Mouse (Mus musculus) heart, embryonic 11.5 days (tissue): Measurements from ENCODE around the gene Nynrin. TPM values are rescaled to one million over a fixed set of nuclear protein-coding genes. Genes with fewer than 3 reads are reported as not detected.
A peak's percentile ranks its signal among the peaks of the same experiment; 100 is the strongest.

Experiments used
- ATAC-seq: fragments of 200-750 bp; cut with Nextera tagmentation; replicated peaks from 2 replicates; pipeline ENCODE4 v1.8.0; 2017; ENCODE audit warnings: moderate library complexity; ENCODE audit not compliant: insufficient number of reproducible peaks, low FRiP score, low TSS enrichment
- H3K27ac ChIP-seq: fragments of 300-500 bp; sonication (generic); 2 replicates; pipeline ENCODE4 v1.5.1; 2014; ENCODE audit warnings: mild to moderate bottlenecking, low read depth, low read length
- H3K27me3 ChIP-seq: fragments of 300-500 bp; sonication (generic); 2 replicates; pipeline ENCODE4 v1.6.1; 2014; ENCODE audit warnings: mild to moderate bottlenecking, low read length, mixed read lengths; ENCODE audit not compliant: control insufficient read depth, insufficient read depth
- H3K36me3 ChIP-seq: fragments of 300-500 bp; sonication (generic); 2 replicates; pipeline ENCODE4 v1.6.1; 2014; ENCODE audit warnings: mild to moderate bottlenecking, low read length, moderate library complexity, mixed read lengths; ENCODE audit not compliant: control insufficient read depth, insufficient read depth
- H3K4me1 ChIP-seq: fragments of 300-500 bp; sonication (generic); 2 replicates; pipeline ENCODE4 v1.6.1; 2014; ENCODE audit warnings: low read length; ENCODE audit not compliant: control insufficient read depth, insufficient read depth
- H3K4me2 ChIP-seq: fragments of 300-500 bp; sonication (generic); 2 replicates; pipeline ENCODE4 v1.6.1; 2014; ENCODE audit warnings: mild to moderate bottlenecking, moderate library complexity
- H3K4me3 ChIP-seq: fragments of 300-500 bp; sonication (generic); 2 replicates; pipeline ENCODE4 v1.5.1; 2014; ENCODE audit warnings: low read depth, low read length
- H3K9ac ChIP-seq: fragments of 300-500 bp; sonication (generic); 2 replicates; pipeline ENCODE4 v1.6.1; 2014; ENCODE audit warnings: mild to moderate bottlenecking, low read depth, low read length, moderate library complexity
- H3K9me3 ChIP-seq: fragments of 300-500 bp; sonication (generic); replicated peaks from 2 replicates; pipeline ENCODE4 v1.6.1; 2016; ENCODE audit warnings: low read length; ENCODE audit not compliant: control insufficient read depth
- WGBS: fragments of 180-500 bp; shearing (Covaris S2); extraction: QIAGEN DNeasy Blood & Tissue Kit; methylation state at CpG from one replicate; pipeline ENCODE4 v1.1.7; 2014; ENCODE audit not compliant: insufficient replicate concordance; 5-methylcytosine and 5-hydroxymethylcytosine counted together
- polyA plus RNA-seq: library from polyadenylated mRNA; unstranded; fragments of >200 nt; fragmentation: Nextera tagmentation; extraction: Ambion mirVana; gene quantifications from 2 replicates; pipeline ENCODE4 v1.2.1, GENCODE M21; 2014

Gene Nynrin
- polyA plus RNA-seq, 1 experiment from 2014 or later: 12.5 TPM

DNA sequence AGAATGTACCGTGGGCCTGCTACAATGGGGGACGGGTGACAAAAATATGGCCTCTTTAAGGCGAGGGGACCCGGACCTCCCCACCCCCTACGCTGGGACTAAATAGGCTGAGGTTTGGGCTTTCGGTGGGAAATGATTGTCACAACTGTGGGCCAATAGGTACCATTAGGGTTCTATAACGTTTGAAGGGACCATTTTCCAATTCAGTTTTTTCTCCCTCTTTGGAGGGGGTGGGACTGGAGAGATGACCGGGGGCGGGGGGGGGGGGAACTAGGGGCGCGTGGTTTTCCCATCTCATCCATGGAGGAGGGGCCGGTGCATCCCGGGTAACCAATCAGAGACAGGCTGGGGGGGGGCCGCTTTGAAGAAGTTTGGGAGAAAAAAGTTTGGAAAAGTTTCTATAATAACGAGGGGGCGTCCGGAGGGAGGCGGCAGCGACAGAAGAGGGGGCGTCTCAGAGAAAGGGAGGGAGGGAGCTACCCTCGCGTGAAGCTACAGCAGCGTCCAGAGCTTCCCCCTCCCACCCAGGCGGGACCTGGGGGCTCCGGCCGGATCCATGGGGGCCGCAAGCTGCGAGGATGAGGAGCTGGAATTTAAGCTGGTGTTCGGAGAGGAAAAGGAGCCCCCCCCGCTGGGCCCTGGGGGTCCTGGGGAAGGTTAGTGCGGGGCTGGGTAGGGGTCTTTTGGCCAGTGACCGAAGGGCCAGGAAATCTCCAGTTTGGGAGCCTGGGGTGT is 29.2 kb upstream of the Nynrin start:
- WGBS: under 1% methylated on average over 31 of the region's 32 CpGs
- Histone ChIP-seq H3K9ac (peak overlapping the region; percentile 82), H3K9me3 (no peaks in the 10 kb centered on the region), H3K36me3 (no peaks in the 10 kb centered on the region; the same call in 1 of the 2 replicates), H3K4me1 (peaks cover 34% of the 10 kb centered on the region), H3K27ac (peak overlapping the region; percentile 92), H3K27me3 (peaks cover 11% of the 10 kb centered on the region), H3K4me2 (peak overlapping the region; percentile 94), H3K4me3 (peak overlapping the region; percentile 64)
- no peak for ATAC-seq

DNA sequence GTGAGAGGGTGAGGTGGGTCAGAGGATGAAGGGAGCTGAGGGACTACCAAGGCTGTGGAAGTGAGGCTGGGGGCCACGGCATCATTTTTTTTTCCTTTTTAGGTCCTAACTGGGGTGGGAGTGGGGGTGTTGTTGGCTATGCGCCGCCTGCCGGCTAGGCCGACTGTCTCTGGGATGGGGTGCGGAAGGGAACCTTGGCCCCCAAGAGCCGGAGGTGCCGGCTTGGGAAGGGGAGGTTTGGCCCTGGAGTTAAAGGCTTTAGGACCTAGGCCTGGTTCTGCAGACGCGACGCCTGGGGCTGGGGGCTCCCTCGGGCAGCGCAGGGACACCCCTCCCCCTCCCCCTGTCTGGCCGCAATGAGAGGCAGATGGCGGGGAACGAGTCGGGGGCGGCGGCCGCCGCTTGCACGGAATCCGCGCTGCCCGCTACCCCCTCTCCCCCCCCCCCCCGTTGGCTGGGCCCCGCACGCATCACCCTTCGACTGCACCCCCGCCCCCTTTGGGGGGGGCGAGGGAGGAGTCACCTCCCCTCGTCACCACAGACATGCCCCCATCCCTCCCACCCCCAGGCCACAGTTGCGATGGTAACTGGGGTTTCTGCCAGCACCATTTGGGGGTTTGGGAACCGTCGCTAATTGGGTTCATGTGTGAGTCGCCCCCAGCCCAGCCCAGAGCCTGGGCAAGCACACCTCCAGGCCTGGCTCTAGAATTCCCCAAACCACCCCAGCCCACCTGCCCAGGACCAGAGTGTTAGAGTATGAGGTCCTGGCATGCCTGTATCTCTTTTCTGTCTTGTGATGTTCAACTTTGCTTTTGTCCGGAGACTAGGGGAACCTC is 28.4 kb upstream of the Nynrin start:
- peak overlapping the region; percentile 82 for H3K27ac ChIP-seq
- H3K36me3 ChIP-seq: no peaks in the 10 kb centered on the region; the same call in 1 of the 2 replicates
- peaks cover 11% of the 10 kb centered on the region for H3K27me3 ChIP-seq
- under 1% methylated on average over 21 of the region's 37 CpGs for whole genome bisulfite sequencing
- peak overlapping the region; percentile 64 for H3K4me3 ChIP-seq
- peak overlapping the region; percentile 94 for H3K4me2 ChIP-seq
- H3K9ac ChIP-seq: peak overlapping the region; percentile 82
- peaks cover 36% of the 10 kb centered on the region for H3K4me1 ChIP-seq
- no peaks in the 10 kb centered on the region for H3K9me3 ChIP-seq
- ATAC-seq: no peak

DNA sequence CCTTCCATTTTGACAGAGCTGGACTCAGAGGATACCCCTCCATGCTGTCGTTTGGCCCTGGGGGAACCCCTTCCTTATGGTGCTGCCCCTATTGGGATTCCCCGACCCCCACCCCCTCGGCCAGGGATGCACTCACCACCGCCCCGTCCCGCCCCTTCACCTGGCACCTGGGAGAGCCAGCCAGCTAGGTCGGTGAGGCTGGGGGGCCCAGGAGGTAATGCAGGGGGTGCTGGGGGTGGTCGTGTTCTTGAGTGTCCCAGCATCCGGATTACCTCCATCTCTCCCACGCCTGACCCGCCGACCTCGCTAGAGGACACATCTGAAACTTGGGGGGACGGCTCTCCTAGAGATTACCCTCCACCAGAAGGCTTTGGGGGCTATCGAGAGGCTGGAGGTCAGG is 27.7 kb upstream of the Nynrin start:
- Histone ChIP-seq H3K9ac (peak overlapping the region; percentile 63), H3K4me1 (peaks cover 36% of the 10 kb centered on the region), H3K9me3 (no peaks in the 10 kb centered on the region), H3K27ac (no peak overlapping the region), H3K36me3 (no peaks in the 10 kb centered on the region; the same call in 1 of the 2 replicates), H3K27me3 (peaks cover 11% of the 10 kb centered on the region), H3K4me3 (peak overlapping the region; percentile 64), H3K4me2 (peak overlapping the region; percentile 94)
- WGBS: 4% methylated on average over 15 of the region's 15 CpGs
- no peak for ATAC-seq

DNA sequence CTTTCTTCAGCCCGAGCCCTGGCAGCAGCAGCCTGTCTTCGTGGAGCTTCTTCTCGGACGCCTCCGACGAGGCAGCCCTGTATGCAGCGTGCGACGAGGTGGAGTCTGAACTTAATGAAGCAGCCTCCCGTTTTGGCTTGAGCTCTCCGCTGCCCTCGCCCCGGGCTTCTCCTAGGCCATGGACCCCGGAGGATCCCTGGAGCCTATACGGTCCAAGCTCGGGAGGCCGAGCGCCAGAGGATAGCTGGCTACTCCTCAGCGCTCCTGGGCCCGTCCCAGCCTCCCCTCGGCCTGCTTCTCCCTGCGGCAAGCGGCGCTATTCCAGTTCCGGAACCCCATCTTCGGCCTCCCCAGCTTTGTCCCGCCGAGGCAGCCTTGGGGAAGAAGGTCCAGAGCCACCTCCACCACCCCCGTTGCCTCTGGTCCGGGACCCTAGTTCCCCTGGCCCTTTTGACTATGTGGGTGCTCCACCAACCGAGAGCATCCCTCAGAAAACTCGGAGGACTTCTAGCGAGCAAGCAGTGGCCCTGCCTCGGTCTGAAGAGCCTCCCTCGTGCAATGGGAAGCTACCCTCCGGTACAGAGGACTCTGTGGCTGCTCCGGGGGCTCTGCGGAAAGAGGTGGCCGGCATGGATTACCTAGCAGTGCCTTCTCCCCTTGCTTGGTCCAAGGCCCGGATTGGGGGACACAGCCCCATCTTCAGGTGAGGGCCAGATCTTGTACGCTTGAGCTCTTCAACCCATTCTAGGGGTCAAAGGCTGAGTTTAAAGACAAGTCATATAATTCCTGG is 27.1 kb upstream of the Nynrin start:
- Histone ChIP-seq H3K4me3 (peak overlapping the region; percentile 64), H3K27ac (no peak overlapping the region), H3K9me3 (no peaks in the 10 kb centered on the region), H3K9ac (peak overlapping the region; percentile 63), H3K4me2 (peak overlapping the region; percentile 94), H3K27me3 (peaks cover 11% of the 10 kb centered on the region), H3K4me1 (peaks cover 36% of the 10 kb centered on the region), H3K36me3 (no peaks in the 10 kb centered on the region; the same call in 1 of the 2 replicates)
- no peak for ATAC-seq
- WGBS: 14% methylated on average over 41 of the region's 41 CpGs

DNA sequence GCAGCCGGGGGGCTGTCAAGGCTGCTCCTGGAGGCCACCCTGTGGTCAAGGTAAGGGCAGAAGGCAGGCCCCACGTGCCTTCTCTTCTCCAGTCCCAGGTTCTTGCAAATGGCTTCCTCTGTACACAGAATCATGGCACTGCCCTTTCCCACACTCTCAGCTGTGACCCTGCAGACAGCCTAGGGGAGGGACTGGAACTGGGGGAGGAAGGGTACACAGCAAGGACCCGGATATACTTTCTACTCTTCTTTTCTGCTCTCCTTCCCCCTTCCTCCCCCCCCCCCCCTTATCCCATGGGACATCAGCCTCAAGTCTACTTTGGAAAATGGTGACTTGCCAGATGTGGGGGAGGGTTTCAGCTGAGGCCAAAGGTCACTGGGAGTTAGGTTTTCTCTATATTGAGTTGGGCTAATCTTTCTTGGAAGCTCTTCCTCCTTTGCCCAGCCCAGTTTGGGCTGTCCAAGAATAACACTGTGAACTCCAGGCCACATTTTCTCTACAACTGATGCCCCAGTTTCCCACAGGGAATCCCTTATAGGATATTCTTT is 25.0 kb upstream of the Nynrin start:
- WGBS: 21% methylated on average over 3 of the region's 3 CpGs
- no peak overlapping the region for H3K4me3 ChIP-seq
- no peak overlapping the region for H3K9ac ChIP-seq
- no peaks in the 10 kb centered on the region for H3K9me3 ChIP-seq
- H3K4me1 ChIP-seq: peaks cover 35% of the 10 kb centered on the region
- H3K27ac ChIP-seq: 0 out of 2 replicates have a peak overlapping the region, but pooled peaks have one; percentile 29
- no peaks in the 10 kb centered on the region; the same call in 1 of the 2 replicates for H3K36me3 ChIP-seq
- H3K27me3 ChIP-seq: peaks cover 11% of the 10 kb centered on the region
- no peak overlapping the region for H3K4me2 ChIP-seq
- ATAC-seq: no peak

DNA sequence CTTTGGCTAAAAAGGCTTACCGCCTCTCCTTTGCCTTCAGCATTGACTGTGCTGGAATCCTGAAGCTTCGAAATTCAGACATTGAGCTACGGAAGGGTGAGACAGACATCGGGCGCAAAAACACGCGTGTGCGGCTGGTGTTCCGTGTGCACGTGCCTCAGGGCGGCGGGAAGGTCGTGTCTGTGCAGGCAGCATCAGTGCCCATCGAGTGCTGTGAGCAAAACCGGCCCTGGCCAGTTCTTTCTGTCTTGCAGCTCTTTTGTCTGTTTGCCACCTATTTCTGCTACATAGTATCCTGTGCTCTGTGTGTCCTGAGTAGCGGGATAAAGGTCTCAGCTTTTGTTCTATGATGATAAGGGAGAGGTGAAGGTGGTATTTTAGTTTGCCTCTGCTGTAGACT is 24.0 kb upstream of the Nynrin start:
- peaks cover 11% of the 10 kb centered on the region for H3K27me3 ChIP-seq
- ATAC-seq: no peak
- H3K4me1 ChIP-seq: peaks cover 32% of the 10 kb centered on the region
- no peak overlapping the region for H3K9ac ChIP-seq
- WGBS: 85% methylated on average over 16 of the region's 16 CpGs
- H3K27ac ChIP-seq: no peak overlapping the region
- H3K9me3 ChIP-seq: no peaks in the 10 kb centered on the region
- no peak overlapping the region for H3K4me2 ChIP-seq
- no peak overlapping the region for H3K4me3 ChIP-seq
- H3K36me3 ChIP-seq: no peaks in the 10 kb centered on the region; the same call in 1 of the 2 replicates

DNA sequence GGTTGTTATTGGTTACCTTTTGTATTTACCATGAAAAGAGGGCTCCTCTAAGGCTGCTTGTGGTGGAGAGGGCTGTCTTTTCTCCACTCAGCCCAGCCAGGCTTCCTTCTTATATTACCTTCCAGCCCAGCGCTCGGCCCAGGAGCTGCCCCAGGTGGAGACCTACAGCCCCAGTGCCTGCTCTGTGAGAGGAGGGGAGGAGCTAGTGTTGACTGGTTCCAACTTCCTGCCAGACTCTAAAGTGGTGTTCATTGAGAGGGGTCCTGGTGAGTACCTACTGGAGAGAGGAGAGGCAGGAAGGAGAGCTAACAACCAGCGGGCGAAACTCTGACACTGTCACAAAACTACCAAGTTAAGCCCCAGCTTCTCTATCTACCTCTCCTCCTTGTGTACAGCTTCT is 23.5 kb upstream of the Nynrin start:
- H3K36me3 ChIP-seq: no peaks in the 10 kb centered on the region; the same call in 1 of the 2 replicates
- H3K9ac ChIP-seq: no peak overlapping the region
- no peak overlapping the region for H3K4me3 ChIP-seq
- 79% methylated on average over 4 of the region's 4 CpGs for WGBS
- H3K4me2 ChIP-seq: no peak overlapping the region
- no peaks in the 10 kb centered on the region for H3K9me3 ChIP-seq
- H3K4me1 ChIP-seq: peaks cover 31% of the 10 kb centered on the region
- H3K27me3 ChIP-seq: peaks cover 11% of the 10 kb centered on the region
- no peak for ATAC-seq
- no peak overlapping the region for H3K27ac ChIP-seq

DNA sequence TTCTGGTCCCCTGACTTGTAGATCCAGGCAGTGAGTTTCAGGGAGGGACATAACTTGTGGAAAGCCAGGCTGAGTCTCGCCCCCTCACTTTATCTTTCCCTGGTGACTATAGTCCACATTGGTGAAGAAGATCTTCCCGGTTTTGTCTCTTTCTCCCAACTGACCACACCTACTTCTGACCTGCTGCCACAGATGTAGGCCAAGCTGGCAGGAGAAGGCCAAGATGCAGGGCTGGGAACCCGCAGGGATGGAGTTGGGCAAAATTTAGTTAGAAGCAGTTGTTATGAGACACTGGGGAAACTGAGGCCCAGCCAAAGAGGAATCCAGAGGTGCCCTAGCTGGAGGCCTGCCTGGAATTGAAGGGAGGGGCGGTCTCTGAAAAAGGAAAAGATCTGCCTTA is 20.7 kb upstream of the Nynrin start:
- 76% methylated on average over 4 of the region's 4 CpGs for WGBS
- no peak for ATAC-seq
- no peak overlapping the region for H3K9ac ChIP-seq
- H3K4me2 ChIP-seq: no peak overlapping the region
- H3K27me3 ChIP-seq: no peaks in the 10 kb centered on the region
- H3K36me3 ChIP-seq: no peaks in the 10 kb centered on the region; the same call in 1 of the 2 replicates
- no peak overlapping the region for H3K4me3 ChIP-seq
- no peak overlapping the region for H3K27ac ChIP-seq
- peaks cover 16% of the 10 kb centered on the region for H3K4me1 ChIP-seq
- no peaks in the 10 kb centered on the region for H3K9me3 ChIP-seq
